8 mouse cellular contexts compared by ENCODE assay signal in genomic region chr2:167660611-167660971, GRCm38 (mm10). TPM values are rescaled to one million over a fixed set of nuclear protein-coding genes. Genes with fewer than 3 reads are reported as not detected.
DNase-seq lines count a peak whose midpoint lies in the region; ATAC-seq and TF ChIP-seq lines count a peak whose summit lies in the region.

No protein-coding gene starts in this region.

- H3K27ac ChIP-seq in kidney, postnatal 0 days, result peak overlapping the region; percentile 68
- no peak overlapping the region for H3K27ac ChIP-seq in forebrain, postnatal 0 days (ENCODE audit: low read depth, low read length)
- peak overlapping the region; percentile 52 for H3K27ac ChIP-seq in liver, postnatal 0 days (ENCODE audit: low read depth)

- H3K27me3 ChIP-seq in kidney, postnatal 0 days (ENCODE audit: insufficient read depth, low read length), result no peaks in the 10 kb centered on the region
- peaks cover 5% of the 10 kb centered on the region; the same call in 1 of the 2 replicates for H3K27me3 ChIP-seq in forebrain, postnatal 0 days (ENCODE audit: insufficient read depth, low read length)
- H3K27me3 ChIP-seq in liver, postnatal 0 days (ENCODE audit: insufficient read depth, low read length), result peaks cover 2% of the 10 kb centered on the region

- DNase-seq in kidney, postnatal 0 days (ENCODE audit: low spot score), result peak; percentile 53
- no peak for DNase-seq in kidney, adult 9 months
- DNase-seq in T-cell, adult 2 months (ENCODE audit: low spot score), result peak; percentile 31
- DNase-seq in forebrain, postnatal 0 days, result peak; percentile 43
- no peak for DNase-seq in liver, postnatal 0 days
- DNase-seq in right cerebral cortex, postnatal 14 days, result no peak
- no peak for DNase-seq in retina, embryonic 14.5 days (ENCODE audit: low spot score)
- DNase-seq in urinary bladder, postnatal 10 days (ENCODE audit: low spot score), result no peak

- H3K9me3 ChIP-seq in kidney, postnatal 0 days (replicated peaks; ENCODE audit: low read length), result no peaks in the 10 kb centered on the region
- no peaks in the 10 kb centered on the region for H3K9me3 ChIP-seq in forebrain, postnatal 0 days (ENCODE audit: low read length)
- H3K9me3 ChIP-seq in liver, postnatal 0 days (ENCODE audit: low read length), result no peaks in the 10 kb centered on the region

- H3K4me2 ChIP-seq in kidney, postnatal 0 days (ENCODE audit: low read length), result peak overlapping the region; percentile 78
- peak overlapping the region; percentile 79 for H3K4me2 ChIP-seq in forebrain, postnatal 0 days (ENCODE audit: low read depth)
- H3K4me2 ChIP-seq in liver, postnatal 0 days (ENCODE audit: low read depth, low read length), result peak overlapping the region; percentile 98

- H3K36me3 ChIP-seq in kidney, postnatal 0 days (ENCODE audit: insufficient read depth, low read length), result no peaks in the 10 kb centered on the region
- H3K36me3 ChIP-seq in forebrain, postnatal 0 days (ENCODE audit: insufficient read depth), result peaks cover 4% of the 10 kb centered on the region; the same call in 1 of the 2 replicates
- 0 out of 2 replicates have a peak, but pooled peaks cover 9% of the 10 kb centered on the region for H3K36me3 ChIP-seq in liver, postnatal 0 days (replicated peaks; ENCODE audit: insufficient read depth, low read length)

- no peak for TF ChIP-seq EP300 in liver, postnatal 0 days (IDR thresholded peaks at IDR 0.05; ENCODE audit: low read depth)

- no peak for TF ChIP-seq CTCF in kidney, postnatal 0 days (IDR thresholded peaks at IDR 0.05; ENCODE audit: low read depth)
- TF ChIP-seq CTCF in forebrain, postnatal 0 days (IDR thresholded peaks at IDR 0.05; ENCODE audit: low read depth), result no peak
- TF ChIP-seq CTCF in liver, postnatal 0 days (IDR thresholded peaks at IDR 0.05; ENCODE audit: low read depth), result no peak

- no peak for ATAC-seq in kidney, postnatal 0 days (replicated peaks; ENCODE audit: low FRiP score, low read depth)
- no peak for ATAC-seq in forebrain, postnatal 0 days
- no peak for ATAC-seq in liver, postnatal 0 days

- H3K4me3 ChIP-seq in kidney, postnatal 0 days (replicated peaks; ENCODE audit: low read depth, low read length), result peak overlapping the region; percentile 89
- H3K4me3 ChIP-seq in forebrain, postnatal 0 days (ENCODE audit: low read depth, low read length), result peak overlapping the region; percentile 83
- H3K4me3 ChIP-seq in liver, postnatal 0 days (ENCODE audit: low read depth, low read length), result peak overlapping the region; percentile 75

- WGBS in kidney, postnatal 0 days, result 2% methylated on average over 12 of the region's 12 CpGs
- 1% methylated on average over 12 of the region's 12 CpGs for WGBS in forebrain, postnatal 0 days
- 8% methylated on average over 12 of the region's 12 CpGs for WGBS in liver, postnatal 0 days (ENCODE audit: insufficient replicate concordance)

- H3K9ac ChIP-seq in kidney, postnatal 0 days (ENCODE audit: low read depth, low read length), result peak overlapping the region; percentile 92
- peak overlapping the region; percentile 76 for H3K9ac ChIP-seq in forebrain, postnatal 0 days
- H3K9ac ChIP-seq in liver, postnatal 0 days (replicated peaks), result peak overlapping the region; percentile 84

- H3K4me1 ChIP-seq in kidney, postnatal 0 days (replicated peaks; ENCODE audit: insufficient read depth, low read length), result peaks cover 23% of the 10 kb centered on the region
- peaks cover 11% of the 10 kb centered on the region for H3K4me1 ChIP-seq in forebrain, postnatal 0 days (ENCODE audit: insufficient read depth)
- peaks cover 37% of the 10 kb centered on the region for H3K4me1 ChIP-seq in liver, postnatal 0 days (ENCODE audit: insufficient read depth)

RNA-seq across cellular contexts. Expression of gene Gm20431, which starts 0.7 kb away (rescaled TPM):
- 11.2 and 12.6 TPM in 2 replicates for polyA plus RNA-seq in kidney, postnatal 0 days (2015; fragmentation: Nextera tagmentation; extraction: Ambion mirVana)
- total RNA-seq in forebrain, postnatal 0 days (2014; rRNA removed), result not detected in 2 replicates
- 7.5 and 9.7 TPM in 2 replicates for polyA plus RNA-seq in forebrain, postnatal 0 days (2015; fragmentation: Nextera tagmentation; extraction: Ambion mirVana)
- polyA plus RNA-seq in liver, postnatal 0 days (2015; fragmentation: Nextera tagmentation; extraction: Ambion mirVana), result 1.7 and 2.4 TPM in 2 replicates

RNA-seq across cellular contexts. Expression of gene Cebpb, which starts 28.1 kb away (rescaled TPM):
- 13.0 and 22.2 TPM in 2 replicates for polyA plus RNA-seq in kidney, postnatal 0 days (2015; fragmentation: Nextera tagmentation; extraction: Ambion mirVana)
- 4.2 and 5.7 TPM in 2 replicates for total RNA-seq in forebrain, postnatal 0 days (2014; rRNA removed)
- 4.3 and 4.5 TPM in 2 replicates for polyA plus RNA-seq in forebrain, postnatal 0 days (2015; fragmentation: Nextera tagmentation; extraction: Ambion mirVana)
- 27.5 and 43.6 TPM in 2 replicates for polyA plus RNA-seq in liver, postnatal 0 days (2015; fragmentation: Nextera tagmentation; extraction: Ambion mirVana)

RNA-seq across cellular contexts. Expression of gene Ube2v1, which starts 28.7 kb away (rescaled TPM):
- 256 and 262 TPM in 2 replicates for polyA plus RNA-seq in kidney, postnatal 0 days (2015; fragmentation: Nextera tagmentation; extraction: Ambion mirVana)
- total RNA-seq in forebrain, postnatal 0 days (2014; rRNA removed), result 161 TPM in 2 replicates
- 328 and 369 TPM in 2 replicates for polyA plus RNA-seq in forebrain, postnatal 0 days (2015; fragmentation: Nextera tagmentation; extraction: Ambion mirVana)
- polyA plus RNA-seq in liver, postnatal 0 days (2015; fragmentation: Nextera tagmentation; extraction: Ambion mirVana), result 122 TPM in 2 replicates

RNA-seq across cellular contexts. Expression of gene Tmem189, which starts 29.0 kb away (rescaled TPM):
- 64.6 and 65.2 TPM in 2 replicates for polyA plus RNA-seq in kidney, postnatal 0 days (2015; fragmentation: Nextera tagmentation; extraction: Ambion mirVana)
- total RNA-seq in forebrain, postnatal 0 days (2014; rRNA removed), result 37.7 and 39.5 TPM in 2 replicates
- polyA plus RNA-seq in forebrain, postnatal 0 days (2015; fragmentation: Nextera tagmentation; extraction: Ambion mirVana), result 33.7 and 38.4 TPM in 2 replicates
- 9.8 and 10.1 TPM in 2 replicates for polyA plus RNA-seq in liver, postnatal 0 days (2015; fragmentation: Nextera tagmentation; extraction: Ambion mirVana)

Comparison
In these comparisons a context has a peak if more than half of its experiments do, and no peak if none do; other contexts are left out.
1. DNase-seq: peak in kidney, postnatal 0 days (single experiment), T-cell, adult 2 months (single experiment) and forebrain, postnatal 0 days (single experiment); none in kidney, adult 9 months (single experiment), liver, postnatal 0 days (single experiment), right cerebral cortex, postnatal 14 days (single experiment), retina, embryonic 14.5 days (single experiment) and urinary bladder, postnatal 10 days (single experiment).
2. Peak in every context shown above with its lines, with median percentiles within 50 percentile points of each other: H3K4me2 ChIP-seq, H3K4me3 ChIP-seq and H3K9ac ChIP-seq.